Mouse (Mus musculus) intestine, embryonic 14.5 days (tissue): ENCODE measurements around the gene Trip13. TPM values are rescaled to one million over a fixed set of nuclear protein-coding genes. Genes with fewer than 3 reads are reported as not detected.

Experiments
- ATAC-seq: fragments of 200-750 bp; cut with Nextera tagmentation; replicated peaks from 2 replicates; pipeline ENCODE4 v1.8.0; 2017; ENCODE audit warnings: low read depth, moderate number of reproducible peaks, moderate TSS enrichment, moderate library complexity; ENCODE audit not compliant: low FRiP score, low TSS enrichment
- DNase-seq: peaks from one replicate; pipeline ENCODE4 v3.0.0-alpha.2; 2018; ENCODE audit warnings: low spot score
- H3K27ac ChIP-seq: fragments of 300-500 bp; sonication (generic); 2 replicates; pipeline ENCODE4 v1.5.1; 2014; ENCODE audit warnings: low read depth, mild to moderate bottlenecking, control low read depth
- H3K27me3 ChIP-seq: fragments of 300-500 bp; sonication (generic); replicated peaks from 2 replicates; pipeline ENCODE4 v1.6.1; 2014; ENCODE audit warnings: low read length, control low read depth; ENCODE audit not compliant: control insufficient read depth, insufficient read depth
- H3K36me3 ChIP-seq: fragments of 300-500 bp; sonication (generic); 2 replicates; pipeline ENCODE4 v1.6.1; 2014; ENCODE audit warnings: low read length, control low read depth; ENCODE audit not compliant: control insufficient read depth, insufficient read depth
- H3K4me1 ChIP-seq: fragments of 300-500 bp; sonication (generic); replicated peaks from 2 replicates; pipeline ENCODE4 v1.6.1; 2014; ENCODE audit warnings: low read length, control low read depth, mixed read lengths; ENCODE audit not compliant: control insufficient read depth, insufficient read depth
- H3K4me2 ChIP-seq: fragments of 300-500 bp; sonication (generic); 2 replicates; pipeline ENCODE4 v1.6.1; 2014; ENCODE audit warnings: low read length
- H3K4me3 ChIP-seq: fragments of 300-500 bp; sonication (generic); 2 replicates; pipeline ENCODE4 v1.5.1; 2014; ENCODE audit warnings: low read depth, low read length, control low read depth, mixed read lengths
- H3K9ac ChIP-seq: fragments of 300-500 bp; sonication (generic); 2 replicates; pipeline ENCODE4 v1.6.1; 2014; ENCODE audit warnings: mild to moderate bottlenecking, low read length
- H3K9me3 ChIP-seq: fragments of 300-500 bp; sonication (generic); 2 replicates; pipeline ENCODE4 v1.6.1; 2016; ENCODE audit warnings: low read length, control low read depth; ENCODE audit not compliant: control insufficient read depth
- WGBS: fragments of 180-500 bp; shearing (Covaris S2); extraction: QIAGEN DNeasy Blood & Tissue Kit; methylation state at CpG from one replicate; pipeline ENCODE4 v1.1.7; 2014; 5-methylcytosine and 5-hydroxymethylcytosine counted together
- microRNA-seq: library from miRNA; unstranded; fragments of <30 nt; microRNA quantifications from one replicate; pipeline ENCODE4, GENCODE M21; 2016
- polyA plus RNA-seq: library from polyadenylated mRNA; unstranded; fragments of >200 nt; fragmentation: Nextera tagmentation; extraction: Ambion mirVana; gene quantifications from 2 replicates; pipeline ENCODE4 v1.2.1, GENCODE M21; 2014

Trip13 gene
- polyA plus RNA-seq, 1 experiment from 2014 or later, result 44.6 TPM

- H3K27me3 ChIP-seq, result no peaks in the 10 kb centered on the region
- no peaks in the 10 kb centered on the region for H3K9me3 ChIP-seq
- no peak for ATAC-seq
- no peak overlapping the region for H3K9ac ChIP-seq
- H3K4me3 ChIP-seq, result no peak overlapping the region
- no peak overlapping the region for H3K27ac ChIP-seq
- H3K4me2 ChIP-seq, result no peak overlapping the region
- no peaks in the 10 kb centered on the region for H3K36me3 ChIP-seq
- 64% methylated on average over 8 of the region's 8 CpGs for WGBS
- no peaks in the 10 kb centered on the region for H3K4me1 ChIP-seq
- no peak for DNase-seq
These were observed 56.2 kb downstream of the Trip13 start for GRCm38 (mm10) chr13:73881347-73881746.

GRCm38 (mm10) chr13:73879824-73880223 lies 57.8 kb downstream of the Trip13 start:
- H3K4me2 ChIP-seq, result no peak overlapping the region
- H3K9me3 ChIP-seq, result no peaks in the 10 kb centered on the region
- no peaks in the 10 kb centered on the region for H3K36me3 ChIP-seq
- no peak overlapping the region for H3K4me3 ChIP-seq
- H3K9ac ChIP-seq, result no peak overlapping the region
- no peak for DNase-seq
- no peaks in the 10 kb centered on the region for H3K27me3 ChIP-seq
- H3K27ac ChIP-seq, result no peak overlapping the region
- no peak for ATAC-seq
- WGBS, result 80% methylated on average over 5 of the region's 5 CpGs
- H3K4me1 ChIP-seq, result no peaks in the 10 kb centered on the region

GRCm38 (mm10) chr13:73872159-73872558 lies 65.4 kb downstream of the Trip13 start:
- Histone ChIP-seq H3K27me3 (no peaks in the 10 kb centered on the region), H3K4me2 (no peak overlapping the region), H3K4me1 (no peaks in the 10 kb centered on the region), H3K36me3 (no peaks in the 10 kb centered on the region), H3K4me3 (no peak overlapping the region), H3K9me3 (no peaks in the 10 kb centered on the region), H3K9ac (no peak overlapping the region), H3K27ac (no peak overlapping the region)
- WGBS, result 68% methylated on average over 2 of the region's 2 CpGs
- DNase-seq (no peak), ATAC-seq (no peak)

Small RNA genes lying within 50 kb of the gene (microRNA-seq; reads per million reads assigned to microRNA genes)
- gene Gm25197, result not detected

Other genes with a start within 250 kb of the Trip13 start
- 0.13 and 0.28 TPM in 2 replicates for gene Slc6a19, start 232.9 kb downstream of the Trip13 start, polyA plus RNA-seq
- gene Slc12a7, start 204.7 kb downstream of the Trip13 start, polyA plus RNA-seq, result 32.8 and 33.1 TPM in 2 replicates
- 3.9 and 4.2 TPM in 2 replicates for gene Nkd2, start 90.2 kb downstream of the Trip13 start, polyA plus RNA-seq
- gene Brd9, start within 50 bp of the Trip13 start, polyA plus RNA-seq, result 44.4 and 51.4 TPM in 2 replicates
- not detected in 2 replicates for gene Zdhhc11, start 26.1 kb upstream of the Trip13 start, polyA plus RNA-seq
- gene Tppp, start 71.6 kb upstream of the Trip13 start, polyA plus RNA-seq, result 2.0 and 2.1 TPM in 2 replicates
- gene Cep72, start 124.5 kb upstream of the Trip13 start, polyA plus RNA-seq, result 16.7 and 17.8 TPM in 2 replicates
- 0.11 and 0.47 TPM in 2 replicates for gene Slc9a3, start 183.7 kb upstream of the Trip13 start, polyA plus RNA-seq